Mouse (Mus musculus) thymus, postnatal 4 days (tissue): ENCODE measurements around the gene Uqcrh.

Experiments
- DNase-seq: peaks from one replicate; pipeline ENCODE4 v3.0.0; 2021

The Uqcrh gene

DNA sequence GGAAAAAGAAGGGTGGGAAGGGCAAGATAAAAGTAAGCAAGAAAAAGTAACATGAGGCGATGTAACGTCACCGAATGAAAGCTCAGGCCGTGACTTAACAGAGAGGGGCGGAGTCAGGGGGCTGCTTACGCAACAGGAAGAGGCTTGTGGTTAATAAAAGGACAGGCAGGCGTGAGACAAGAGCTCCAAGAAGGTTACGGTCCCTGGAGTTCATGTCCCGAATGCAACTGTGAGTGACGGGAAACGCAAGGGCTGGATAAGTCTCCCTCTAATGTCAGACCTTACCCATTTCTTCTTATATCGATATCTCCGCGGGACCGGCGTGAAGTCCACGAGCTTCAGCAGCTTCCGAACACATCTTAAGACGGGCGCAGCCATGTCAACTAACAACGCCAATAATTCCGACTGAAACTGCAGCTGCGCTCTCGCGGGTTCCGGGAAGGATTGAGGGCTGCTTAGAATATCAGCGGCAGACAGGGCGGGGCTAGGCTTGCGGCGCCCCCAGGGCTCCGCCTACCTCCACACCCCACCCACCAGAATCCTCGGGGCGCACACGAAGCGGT is 21.4 kb downstream of the Uqcrh start, which contains the start of gene Nsun4:
Gene Nsun4 (minus strand): TSS at position 478 of the 563 bp plus-strand sequence.
- peak; percentile 94 for DNase-seq

DNA sequence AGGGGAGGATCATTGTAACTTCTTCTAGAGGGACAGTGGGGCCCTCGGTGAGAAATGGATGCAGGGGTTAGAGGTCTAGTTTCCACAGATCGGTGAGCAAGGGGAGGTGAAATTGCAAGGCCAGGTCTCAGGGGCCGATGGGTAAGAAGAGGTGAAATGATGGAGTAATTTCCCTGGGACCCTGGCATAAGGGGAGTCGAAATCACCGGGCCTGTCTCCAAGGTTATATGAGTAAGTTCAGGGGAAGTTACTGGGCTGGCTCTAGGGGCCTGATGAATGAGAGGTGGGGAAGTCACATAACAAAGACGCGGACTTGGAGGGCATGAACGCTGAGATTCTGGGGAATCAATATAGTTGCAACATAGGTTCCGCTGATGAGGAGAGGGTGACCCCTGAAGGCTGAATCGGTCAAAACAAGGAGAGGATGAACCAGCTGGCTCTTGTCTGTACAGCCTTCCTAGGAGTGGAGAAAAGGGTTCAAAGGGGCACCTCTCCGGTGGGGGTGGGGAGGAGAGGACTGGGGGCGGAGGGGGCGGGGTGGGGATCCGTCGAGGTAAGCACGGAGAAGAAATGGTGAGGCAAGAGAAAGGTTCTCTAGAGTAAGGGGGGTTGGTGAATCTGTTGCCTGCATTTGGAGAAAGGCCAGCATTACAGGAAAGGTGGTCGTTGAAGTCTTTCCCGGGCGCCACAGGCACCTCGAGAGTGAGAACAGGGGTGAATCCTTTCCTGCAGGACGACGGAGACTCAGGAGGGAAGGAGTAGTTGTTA is 22.2 kb downstream of the Uqcrh start:
- peak; percentile 67 for DNase-seq

DNA sequence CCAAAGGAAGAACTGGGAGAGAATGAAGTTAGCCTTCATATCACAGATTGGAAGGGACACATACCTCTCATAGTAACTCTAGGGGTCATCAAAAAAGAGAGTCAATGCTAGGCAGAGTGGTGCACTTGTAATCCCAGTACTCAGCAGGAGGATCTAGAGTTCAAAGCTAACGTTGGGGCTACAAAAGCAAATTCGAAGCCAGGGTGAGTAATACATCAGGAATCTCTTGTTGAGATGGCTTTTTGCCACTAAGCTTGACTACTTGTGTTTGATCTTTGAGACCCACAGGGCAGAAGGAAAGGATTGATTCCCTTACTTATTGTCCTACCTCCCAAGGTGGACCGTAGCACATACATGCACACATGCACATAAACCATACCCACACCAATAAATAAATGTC is 25.7 kb downstream of the Uqcrh start:
- DNase-seq: no peak

DNA sequence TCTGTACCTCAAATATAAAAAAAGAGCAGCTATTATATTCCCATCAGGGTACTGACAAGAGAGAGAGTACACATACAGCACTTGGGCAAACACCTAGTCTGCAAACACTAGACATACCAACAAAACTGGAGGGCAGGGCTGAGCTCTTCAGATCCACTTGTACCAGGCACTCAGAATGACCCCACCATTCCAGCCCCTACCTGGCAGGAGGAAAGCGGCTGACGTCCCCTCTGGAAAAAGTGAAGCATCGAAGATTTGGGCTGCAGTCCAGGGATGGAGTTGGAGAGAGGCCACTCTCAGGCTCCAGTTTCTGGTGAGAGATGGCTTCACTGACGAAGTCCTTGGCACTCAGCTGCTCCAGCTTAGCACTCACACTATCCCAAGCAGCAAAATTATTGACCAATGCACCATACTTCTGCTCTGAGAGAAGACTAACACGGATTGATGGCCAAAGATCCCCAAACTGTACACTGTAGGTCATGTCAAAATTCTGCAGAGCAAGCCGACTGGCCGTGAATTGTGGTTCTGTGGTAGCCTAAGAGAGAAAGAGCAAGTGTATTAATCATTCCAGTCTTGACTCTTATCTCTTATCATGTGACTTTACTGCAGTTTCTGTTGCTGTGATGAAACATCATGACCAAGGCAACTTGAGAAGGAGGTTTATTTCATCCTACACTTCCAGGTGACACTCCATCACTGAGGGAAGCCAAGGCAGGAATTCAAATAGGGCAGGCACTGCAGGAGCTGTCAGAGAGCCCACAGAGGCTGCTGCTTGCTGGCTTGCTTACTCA is 26.5 kb downstream of the Uqcrh start:
- no peak for DNase-seq

DNA sequence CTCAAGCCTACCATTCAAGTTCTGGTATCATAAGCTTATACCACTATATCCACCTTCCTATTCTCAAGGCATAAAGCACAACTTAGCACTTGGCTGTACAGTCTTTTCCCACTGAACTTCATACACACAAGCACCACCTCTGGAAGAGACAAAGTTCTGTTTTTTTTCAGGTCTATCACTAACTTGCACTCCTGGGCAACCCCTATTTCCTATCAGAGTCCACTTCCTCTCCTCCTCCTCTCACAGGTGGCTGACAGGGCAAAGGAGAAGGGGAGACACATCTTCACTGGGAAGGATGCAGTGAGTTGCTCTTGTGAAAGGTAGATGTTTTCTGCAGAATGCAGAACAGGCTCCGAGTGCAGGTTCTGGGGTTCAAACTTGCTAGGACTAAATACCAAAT is 27.2 kb downstream of the Uqcrh start:
- DNase-seq: no peak

DNA sequence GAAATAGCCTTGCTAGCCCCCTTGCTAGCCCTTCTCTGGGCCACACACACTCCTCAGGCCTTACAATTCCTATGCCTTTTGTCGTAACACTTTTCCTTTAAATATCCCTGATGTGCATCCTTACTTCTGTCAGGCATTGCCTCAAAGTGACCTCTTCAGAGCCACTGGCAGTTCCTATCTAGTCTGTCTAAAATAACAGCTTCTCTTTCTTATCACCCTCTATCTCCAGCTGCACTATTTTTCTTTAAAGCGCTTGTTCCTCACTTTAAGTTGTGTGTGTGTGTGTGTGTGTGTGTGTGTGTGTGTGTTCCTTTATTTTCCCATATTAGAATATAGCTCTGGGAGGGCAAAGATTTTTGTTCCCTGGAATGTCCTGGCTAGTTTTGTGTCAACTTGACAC is 28.3 kb downstream of the Uqcrh start:
- DNase-seq: no peak

DNA sequence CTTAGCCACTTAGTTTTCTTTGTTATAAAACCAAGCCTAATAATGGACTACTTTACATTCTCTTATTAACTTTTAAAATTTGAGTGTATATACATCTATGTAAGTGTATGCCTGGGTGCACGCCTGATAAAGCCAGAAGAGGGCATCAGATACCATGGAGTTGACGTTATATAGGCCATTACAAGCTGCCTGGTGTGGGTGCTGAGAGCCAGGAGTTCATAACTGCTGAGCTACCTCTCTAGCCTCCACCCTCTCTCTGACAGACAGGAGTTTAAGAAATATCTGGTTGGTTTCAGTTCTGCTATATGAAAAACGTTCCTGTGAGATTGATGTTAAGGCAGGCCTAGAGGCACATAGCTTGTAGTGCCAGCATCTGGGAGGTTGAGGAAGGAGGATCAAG is 32.7 kb downstream of the Uqcrh start:
- DNase-seq: no peak

DNA sequence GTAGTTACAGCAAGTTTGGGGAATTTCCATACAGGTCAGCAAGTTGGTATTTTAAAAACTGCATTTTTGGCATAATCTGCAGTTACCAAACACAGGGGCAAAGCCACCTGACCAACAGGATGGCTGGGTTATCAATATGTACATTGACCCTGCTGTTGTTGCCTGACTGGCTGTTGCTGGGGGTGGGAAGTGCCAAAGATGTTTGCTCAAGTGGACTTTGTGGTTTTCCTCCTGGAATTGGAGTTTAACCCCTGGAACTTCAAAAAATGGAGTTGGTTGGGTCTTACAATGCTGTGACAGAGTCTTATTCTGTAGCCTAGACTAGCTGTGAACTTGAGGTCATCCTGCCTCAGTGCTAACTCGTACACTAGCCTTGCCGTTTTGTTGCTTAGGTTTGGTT is 34.4 kb downstream of the Uqcrh start:
- DNase-seq: no peak

DNA sequence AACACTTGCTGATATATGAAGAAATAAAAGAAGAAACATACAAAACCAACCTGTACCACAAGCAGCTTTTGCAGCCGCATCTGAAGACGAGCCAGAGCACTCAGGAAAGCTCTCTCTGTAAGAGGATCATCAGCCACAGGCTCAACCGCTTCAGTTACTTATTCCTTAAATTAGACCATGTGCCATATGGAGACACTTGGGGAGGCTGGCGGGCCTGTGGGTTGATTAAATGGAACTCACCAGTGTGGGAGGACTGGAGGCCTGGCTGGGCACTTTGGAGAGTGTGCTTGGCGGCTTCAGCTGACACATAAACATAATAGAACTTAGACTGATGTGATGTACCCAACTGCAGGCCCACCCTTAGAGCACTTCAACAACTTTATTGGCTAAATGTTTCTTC is 41.5 kb downstream of the Uqcrh start:
- DNase-seq: no peak

DNA sequence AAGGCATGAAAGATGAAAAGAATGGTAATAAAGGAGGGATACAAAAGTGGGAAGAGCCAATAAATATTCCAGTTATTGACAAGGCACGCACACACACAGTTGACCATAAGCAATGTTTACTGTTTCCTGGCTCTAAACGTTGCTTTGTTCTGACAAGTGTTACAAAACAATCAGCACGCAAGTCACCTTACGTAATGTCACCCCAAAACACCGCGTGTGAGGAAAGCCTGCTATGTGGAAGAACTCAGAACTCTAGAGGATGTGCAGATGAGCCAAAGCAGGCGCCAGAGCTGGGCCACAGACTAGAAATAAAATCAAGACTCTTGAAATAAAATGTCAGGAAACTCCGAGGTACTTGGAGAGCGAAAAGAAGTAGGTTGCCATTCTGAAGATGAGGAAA is 42.0 kb downstream of the Uqcrh start:
- DNase-seq: no peak

DNA sequence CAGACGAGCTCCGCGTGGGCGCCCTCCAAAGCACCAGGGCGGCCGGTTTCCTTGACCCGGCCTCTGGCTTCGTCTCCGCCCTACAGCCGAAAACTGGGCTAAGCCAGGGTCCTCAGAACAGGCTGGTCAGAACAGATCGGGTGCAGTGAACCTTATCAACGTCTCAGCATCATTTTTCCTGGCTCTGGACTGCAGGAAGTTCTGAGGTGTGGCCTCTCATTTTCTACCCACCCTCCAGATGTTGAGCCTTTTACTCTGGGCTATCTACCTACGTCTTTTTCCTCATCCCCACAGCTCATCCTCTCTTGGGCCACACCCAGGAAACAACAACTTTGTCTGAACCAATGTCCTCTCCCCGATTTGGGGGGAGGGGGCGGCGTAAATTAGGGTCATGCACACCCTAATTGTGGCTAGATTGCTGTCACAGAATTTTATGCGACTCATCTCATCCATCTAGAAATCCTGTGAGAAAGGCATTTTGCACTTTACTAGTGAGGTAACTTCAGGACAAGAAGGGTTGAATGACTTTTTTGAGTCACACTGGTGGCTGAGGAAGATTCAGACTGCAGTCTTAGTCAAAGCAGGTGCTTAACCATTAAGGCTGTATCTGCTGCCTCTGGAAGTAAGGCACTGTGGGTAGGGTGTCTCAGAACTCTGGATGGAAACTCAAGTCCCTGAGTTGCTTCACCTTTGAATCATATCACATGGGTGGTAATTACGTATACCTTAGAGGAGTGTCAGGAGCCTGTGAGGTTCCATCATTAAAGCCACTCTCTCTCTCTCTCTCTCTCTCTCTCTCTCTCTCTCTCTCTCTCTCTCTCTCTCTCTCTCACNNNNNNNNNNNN is 56.7 kb downstream of the Uqcrh start, which contains the start of gene Faah:
Gene Faah (minus strand): TSS at position 25 of the 845 bp plus-strand sequence.
- no peak for DNase-seq

DNA sequence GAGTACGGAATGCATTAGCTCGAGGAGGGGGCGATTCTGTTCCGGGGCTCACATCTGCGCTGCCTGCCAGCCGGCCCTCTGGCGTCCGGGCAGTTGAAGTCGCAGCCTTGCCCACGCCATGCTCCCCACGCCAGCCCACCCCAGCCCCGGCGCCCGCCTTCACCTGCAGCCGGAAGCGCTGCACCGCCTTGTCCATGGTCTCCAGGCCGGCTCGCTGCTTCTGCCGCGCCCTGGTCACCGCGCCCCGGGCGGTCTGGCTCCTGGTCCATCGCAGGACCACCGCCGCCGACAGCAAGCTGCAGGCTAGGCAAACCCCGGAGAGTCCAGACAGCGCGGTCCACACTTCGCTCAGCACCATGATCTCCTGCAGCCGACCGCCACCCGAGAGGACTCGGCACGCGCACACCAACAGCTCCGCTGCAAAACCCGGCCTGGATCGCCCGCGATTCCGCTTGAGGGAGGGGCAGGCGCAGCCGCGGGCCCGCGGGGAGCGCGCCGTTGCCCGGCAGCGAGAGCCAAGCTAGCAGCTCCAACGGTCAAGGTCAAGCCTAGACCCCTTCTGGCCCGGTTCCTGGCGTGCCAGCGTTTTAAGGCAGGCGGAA is 57.5 kb downstream of the Uqcrh start:
- peak; percentile 83 for DNase-seq
